Mouse (Mus musculus) forebrain, embryonic 16.5 days (tissue): ENCODE results near the gene Gm49776. TPM values are rescaled to one million over a fixed set of nuclear protein-coding genes. Genes with fewer than 3 reads are reported as not detected.

Experiments used
- ATAC-seq: fragments of 200-750 bp; cut with Nextera tagmentation; 2 replicates; pipeline ENCODE4 v1.8.0; 2017; ENCODE audit warnings: mild to moderate bottlenecking, moderate library complexity
- H3K27ac ChIP-seq: fragments of 300-500 bp; sonication (generic); 2 replicates; pipeline ENCODE4 v1.5.1; 2014; ENCODE audit warnings: low read length, control low read depth
- H3K27me3 ChIP-seq: fragments of 300-500 bp; sonication (generic); replicated peaks from 2 replicates; pipeline ENCODE4 v1.6.1; 2014; ENCODE audit warnings: low read length; ENCODE audit not compliant: control insufficient read depth, insufficient read depth
- H3K36me3 ChIP-seq: fragments of 300-500 bp; sonication (generic); 2 replicates; pipeline ENCODE4 v1.6.1; 2014; ENCODE audit not compliant: control insufficient read depth, insufficient read depth
- H3K4me1 ChIP-seq: fragments of 300-500 bp; sonication (generic); replicated peaks from 2 replicates; pipeline ENCODE4 v1.6.1; 2014; ENCODE audit warnings: low read length; ENCODE audit not compliant: control insufficient read depth, insufficient read depth
- H3K4me2 ChIP-seq: fragments of 300-500 bp; sonication (generic); 2 replicates; pipeline ENCODE4 v1.6.1; 2014; ENCODE audit warnings: mild to moderate bottlenecking, low read length, control low read depth
- H3K4me3 ChIP-seq: fragments of 300-500 bp; sonication (generic); replicated peaks from 2 replicates; pipeline ENCODE4 v1.5.1; 2014; ENCODE audit warnings: mild to moderate bottlenecking, low read length, control low read depth
- H3K9ac ChIP-seq: fragments of 300-500 bp; sonication (generic); replicated peaks from 2 replicates; pipeline ENCODE4 v1.6.1; 2014; ENCODE audit warnings: low read depth, low read length, control low read depth
- H3K9me3 ChIP-seq: fragments of 300-500 bp; sonication (generic); 2 replicates; pipeline ENCODE4 v1.6.1; 2016; ENCODE audit warnings: low read length; ENCODE audit not compliant: control insufficient read depth
- WGBS: fragments of 180-500 bp; shearing (Covaris S2); extraction: QIAGEN DNeasy Blood & Tissue Kit; methylation state at CpG from one replicate; pipeline ENCODE4 v1.1.7; 2014; 5-methylcytosine and 5-hydroxymethylcytosine counted together
- polyA plus RNA-seq: library from polyadenylated mRNA; unstranded; fragments of >200 nt; fragmentation: Nextera tagmentation; extraction: Ambion mirVana; gene quantifications from 2 replicates; pipeline ENCODE4 v1.2.1, GENCODE M21; 2015

The Gm49776 gene
- polyA plus RNA-seq, 1 experiment from 2014 or later: not detected

GRCm38 (mm10) chr16:18236676-18237501 lies 21.2 kb downstream of the Gm49776 start:
- peaks cover 20% of the 10 kb centered on the region for H3K4me1 ChIP-seq
- no peak overlapping the region for H3K9ac ChIP-seq
- no peak overlapping the region for H3K4me3 ChIP-seq
- H3K27me3 ChIP-seq: no peaks in the 10 kb centered on the region
- WGBS: 76% methylated on average over 7 of the region's 7 CpGs
- H3K9me3 ChIP-seq: no peaks in the 10 kb centered on the region
- ATAC-seq: no peak
- H3K27ac ChIP-seq: no peak overlapping the region
- H3K36me3 ChIP-seq: peaks cover 9% of the 10 kb centered on the region; the same call in 1 of the 2 replicates
- no peak overlapping the region for H3K4me2 ChIP-seq

GRCm38 (mm10) chr16:18235389-18236065 lies 22.6 kb downstream of the Gm49776 start:
- WGBS: 4% methylated on average over 19 of the region's 19 CpGs
- Histone ChIP-seq H3K4me1 (peaks cover 25% of the 10 kb centered on the region), H3K9me3 (no peaks in the 10 kb centered on the region), H3K27me3 (no peaks in the 10 kb centered on the region), H3K4me3 (peak overlapping the region; percentile 86), H3K9ac (peak overlapping the region; percentile 90), H3K4me2 (peak overlapping the region; percentile 75), H3K27ac (peak overlapping the region; percentile 87), H3K36me3 (peaks cover 7% of the 10 kb centered on the region; the same call in 1 of the 2 replicates)
- peak; percentile 80 for ATAC-seq

DNA sequence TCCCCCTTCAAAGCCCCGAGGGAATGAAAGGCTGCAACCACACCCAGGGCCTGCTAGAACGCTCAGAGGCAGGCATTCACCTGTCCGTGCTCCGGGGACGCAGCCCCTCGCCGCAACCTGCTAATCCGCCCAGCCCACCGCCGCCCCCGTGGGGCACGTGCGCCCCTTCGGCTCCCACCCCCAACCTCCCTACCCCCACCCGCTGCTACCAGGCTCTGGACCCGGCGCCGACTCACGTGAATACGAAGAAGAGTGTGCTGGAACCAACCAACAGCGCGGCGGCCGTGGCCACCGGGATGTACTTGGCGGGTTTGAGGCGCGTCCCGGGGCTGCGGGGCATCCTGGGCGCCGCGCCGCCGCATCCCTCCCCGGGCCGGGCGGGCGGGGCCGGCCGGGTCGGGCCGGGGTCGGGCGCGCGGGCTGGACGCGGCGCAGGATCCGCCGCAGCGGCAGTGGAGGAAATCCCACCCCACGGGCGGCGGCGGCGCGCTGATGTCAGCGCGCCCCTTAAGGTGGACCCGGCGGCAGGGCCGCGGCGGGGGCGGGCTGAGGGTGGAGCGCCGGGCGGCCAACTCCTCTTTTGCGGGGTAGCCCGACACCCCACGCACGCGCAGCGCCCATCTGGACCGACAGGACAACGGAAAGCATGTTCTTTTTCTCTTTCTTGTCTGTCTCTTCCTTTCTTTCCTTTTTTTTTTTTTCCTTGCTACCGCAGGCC lies 23.3 kb downstream of the Gm49776 start, which contains the start of gene Zdhhc8:
Gene Zdhhc8 (minus strand): TSS at position 466 of the 718 bp plus-strand sequence.
- under 1% methylated on average over 64 of the region's 79 CpGs for WGBS

DNA sequence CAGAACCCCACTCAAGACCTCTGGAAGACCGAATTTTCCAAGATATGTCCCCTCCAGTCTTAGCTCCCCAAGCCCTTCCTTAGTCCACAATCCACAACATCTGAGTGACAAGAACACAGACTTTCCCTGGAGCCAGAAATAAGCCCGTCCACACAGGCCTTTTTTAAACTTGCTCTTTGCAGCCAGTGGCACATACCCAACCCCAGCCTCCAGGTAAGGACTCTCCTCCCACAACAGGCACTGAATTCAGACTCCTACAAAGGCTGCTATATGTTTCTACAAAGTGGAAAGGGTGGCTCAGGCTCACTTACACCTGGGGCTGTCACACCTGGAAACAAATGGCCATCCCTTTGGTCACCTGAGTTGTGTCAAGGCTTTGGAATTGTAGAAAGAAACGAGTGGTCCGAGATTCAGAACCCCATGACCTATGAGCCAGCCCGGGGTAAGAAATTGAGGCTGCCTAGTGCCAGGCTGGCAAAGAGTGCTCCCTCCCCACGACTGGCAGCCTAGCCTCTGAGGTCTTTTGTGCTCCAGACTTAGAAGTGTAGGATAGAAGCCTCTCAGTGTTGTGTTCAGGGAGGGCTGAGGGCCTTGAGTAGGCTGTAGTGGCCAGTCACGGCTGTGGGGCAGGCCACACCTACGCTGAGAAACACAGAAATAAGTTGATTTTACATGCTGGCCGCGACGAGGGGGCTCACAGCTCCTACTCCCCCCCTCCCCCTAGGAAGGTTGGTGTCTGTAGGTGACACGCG lies 24.0 kb downstream of the Gm49776 start:
- Histone ChIP-seq H3K9me3 (no peaks in the 10 kb centered on the region), H3K27ac (peak overlapping the region; percentile 87; the same call in 1 of the 2 replicates), H3K4me3 (peak overlapping the region; percentile 86), H3K4me2 (peak overlapping the region; percentile 75), H3K27me3 (no peaks in the 10 kb centered on the region), H3K36me3 (peaks cover 3% of the 10 kb centered on the region; the same call in 1 of the 2 replicates), H3K9ac (peak overlapping the region; percentile 90), H3K4me1 (peaks cover 34% of the 10 kb centered on the region)
- WGBS: 21% methylated on average over 11 of the region's 13 CpGs
- peak; percentile 8; the same call in 1 of the 2 replicates for ATAC-seq

More for the DNA sequence above, 23.3 kb downstream of the Gm49776 start, which contains the start of gene Zdhhc8:
- H3K27ac ChIP-seq: peak within 1 kb of the TSS; percentile 87
- H3K4me1 ChIP-seq: peaks cover 31% of the 10 kb centered on the region
- no peaks in the 10 kb centered on the region for H3K27me3 ChIP-seq
- ATAC-seq: peak; percentile 88
- peak within 1 kb of the TSS; percentile 86 for H3K4me3 ChIP-seq
- peaks cover 7% of the 10 kb centered on the region; the same call in 1 of the 2 replicates for H3K36me3 ChIP-seq
- H3K9me3 ChIP-seq: no peaks in the 10 kb centered on the region
- peak within 1 kb of the TSS; percentile 75 for H3K4me2 ChIP-seq
- peak within 1 kb of the TSS; percentile 90 for H3K9ac ChIP-seq

GRCm38 (mm10) chr16:18233451-18233850 lies 24.7 kb downstream of the Gm49776 start:
- H3K4me3 ChIP-seq: no peak overlapping the region
- peak overlapping the region; percentile 75 for H3K4me2 ChIP-seq
- H3K27me3 ChIP-seq: no peaks in the 10 kb centered on the region
- 0 out of 2 replicates have a peak, but pooled peaks cover under 1% of the 10 kb centered on the region for H3K36me3 ChIP-seq
- H3K9ac ChIP-seq: no peak overlapping the region
- ATAC-seq: no peak
- no peaks in the 10 kb centered on the region for H3K9me3 ChIP-seq
- H3K27ac ChIP-seq: no peak overlapping the region
- WGBS: 67% methylated on average over 1 of the region's 1 CpGs
- peaks cover 34% of the 10 kb centered on the region for H3K4me1 ChIP-seq

DNA sequence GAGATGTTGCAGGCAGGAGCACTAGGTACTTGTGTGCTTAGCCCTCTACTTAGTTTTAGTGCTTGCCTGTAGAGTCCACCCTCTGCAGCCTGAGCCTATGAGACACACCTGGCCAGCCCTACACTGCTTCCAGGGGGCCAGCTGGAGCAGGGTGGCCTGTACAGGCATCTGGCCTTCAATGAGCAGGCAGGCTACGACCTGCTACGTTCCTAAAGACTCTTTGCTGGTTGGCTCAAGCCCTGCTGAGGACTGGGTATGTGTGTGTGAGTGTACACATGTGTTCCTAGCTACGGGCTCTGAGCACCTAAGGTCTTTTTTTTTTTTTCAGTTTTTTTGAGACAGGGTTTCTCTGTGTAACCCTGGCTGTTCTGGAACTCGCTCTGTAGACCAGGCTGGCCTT lies 26.7 kb downstream of the Gm49776 start:
- WGBS: 93% methylated on average over 4 of the region's 4 CpGs
- H3K9me3 ChIP-seq: no peaks in the 10 kb centered on the region
- no peak overlapping the region for H3K9ac ChIP-seq
- no peaks in the 10 kb centered on the region for H3K27me3 ChIP-seq
- no peak overlapping the region for H3K27ac ChIP-seq
- H3K4me2 ChIP-seq: no peak overlapping the region
- H3K36me3 ChIP-seq: 0 out of 2 replicates have a peak, but pooled peaks cover 7% of the 10 kb centered on the region
- no peak overlapping the region for H3K4me3 ChIP-seq
- H3K4me1 ChIP-seq: peaks cover 34% of the 10 kb centered on the region
- no peak for ATAC-seq

DNA sequence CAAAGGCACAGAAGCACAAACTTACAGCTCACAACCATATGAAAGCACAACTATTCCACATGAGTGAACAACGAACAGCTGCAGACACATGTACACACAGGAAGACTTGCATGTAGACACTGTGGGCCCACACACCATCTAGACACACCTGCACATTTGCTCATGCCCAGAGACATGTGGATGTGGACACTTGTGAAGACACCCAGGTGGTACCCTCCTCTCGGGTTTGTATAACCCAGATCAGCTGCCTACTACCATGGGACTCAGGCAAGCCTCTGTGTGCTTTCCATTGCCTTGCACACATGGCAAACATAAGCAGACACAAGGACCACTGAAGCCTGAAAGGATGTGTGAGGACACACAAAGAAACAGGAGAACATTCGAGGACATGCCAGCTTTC lies 27.1 kb downstream of the Gm49776 start:
- Histone ChIP-seq H3K9me3 (no peaks in the 10 kb centered on the region), H3K4me2 (no peak overlapping the region), H3K4me1 (peaks cover 33% of the 10 kb centered on the region), H3K9ac (no peak overlapping the region), H3K4me3 (no peak overlapping the region), H3K27me3 (no peaks in the 10 kb centered on the region), H3K36me3 (peaks cover 7% of the 10 kb centered on the region; the same call in 1 of the 2 replicates), H3K27ac (no peak overlapping the region)
- ATAC-seq: no peak
- 80% methylated on average over 3 of the region's 3 CpGs for WGBS

GRCm38 (mm10) chr16:18230617-18231016 lies 27.5 kb downstream of the Gm49776 start:
- Histone ChIP-seq H3K9ac (no peak overlapping the region), H3K27me3 (no peaks in the 10 kb centered on the region), H3K27ac (no peak overlapping the region), H3K9me3 (no peaks in the 10 kb centered on the region), H3K4me1 (peaks cover 28% of the 10 kb centered on the region), H3K4me2 (no peak overlapping the region), H3K4me3 (no peak overlapping the region), H3K36me3 (peaks cover 12% of the 10 kb centered on the region)
- WGBS: 90% methylated on average over 6 of the region's 6 CpGs
- ATAC-seq: no peak
